Mouse (Mus musculus): ENCODE measurements at regions not wholly inside any gene's neighbourhood (a gene's known extent, or its start where the extent isn't known, plus 50 kb on each side); places are given as distances from the start of the nearest gene placed in this dataset.

GRCm38 (mm10) chr15:36719241-36719640 is 288.3 kb downstream of the Zfp706 start:
- peak in 1 of 2 experiments; percentile 32 for DNase-seq (ENCODE audit: inconsistent age in 2 of 2, low spot score in 1 of 2)

GRCm38 (mm10) chr15:36717835-36718234 is 289.7 kb downstream of the Zfp706 start:
- DNase-seq (ENCODE audit: inconsistent age in 2 of 2, low spot score in 1 of 2): no peak

GRCm38 (mm10) chr15:36716686-36717038 is 290.9 kb downstream of the Zfp706 start:
- no peak for DNase-seq (ENCODE audit: inconsistent age in 2 of 2, low spot score in 1 of 2)

- DNase-seq (ENCODE audit: inconsistent age in 2 of 2, low spot score in 1 of 2): peak; percentile 88 to 96
These were observed 291.6 kb downstream of the Zfp706 start for GRCm38 (mm10) chr15:36715745-36716685.

DNA sequence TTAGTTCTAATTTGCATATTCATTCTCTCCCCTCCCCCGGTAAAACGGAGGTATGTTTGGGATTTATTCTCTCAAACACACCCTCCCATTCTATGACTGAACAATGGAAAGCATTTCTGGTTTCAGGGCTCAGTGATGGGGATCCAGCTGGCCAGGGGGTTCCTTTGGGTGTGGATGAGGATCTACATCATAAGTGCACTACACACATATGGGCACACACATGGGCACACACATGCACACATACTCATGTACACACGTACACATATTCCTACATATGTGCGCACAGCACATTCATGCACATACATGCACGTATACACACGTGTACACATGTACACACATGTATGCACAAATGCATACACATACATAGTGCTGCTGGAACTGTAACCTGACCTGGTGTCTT is 292.4 kb downstream of the Zfp706 start:
- DNase-seq (ENCODE audit: inconsistent age in 2 of 2, low spot score in 1 of 2): peak in 1 of 2 experiments; percentile 34

DNA sequence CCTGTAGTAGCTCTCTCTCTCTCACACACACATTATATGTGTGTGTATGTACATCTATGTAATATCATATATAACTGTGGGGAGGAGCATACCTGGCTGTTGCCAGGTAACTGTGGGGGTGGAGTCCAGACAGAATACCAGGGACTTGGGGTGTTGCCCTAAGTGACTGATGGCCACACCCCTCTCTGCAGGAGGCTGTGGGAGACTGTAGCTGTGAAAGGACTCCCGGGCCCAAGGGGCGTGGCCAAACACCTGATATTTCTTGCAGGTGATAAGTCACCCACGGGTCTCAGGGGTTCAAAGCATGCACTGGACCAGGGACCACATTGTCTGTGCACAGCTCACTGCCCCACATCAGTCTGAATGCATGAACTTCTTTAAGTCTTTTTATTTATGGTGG is 297.8 kb downstream of the Zfp706 start:
- no peak for DNase-seq (ENCODE audit: inconsistent age in 2 of 2, low spot score in 1 of 2)

DNA sequence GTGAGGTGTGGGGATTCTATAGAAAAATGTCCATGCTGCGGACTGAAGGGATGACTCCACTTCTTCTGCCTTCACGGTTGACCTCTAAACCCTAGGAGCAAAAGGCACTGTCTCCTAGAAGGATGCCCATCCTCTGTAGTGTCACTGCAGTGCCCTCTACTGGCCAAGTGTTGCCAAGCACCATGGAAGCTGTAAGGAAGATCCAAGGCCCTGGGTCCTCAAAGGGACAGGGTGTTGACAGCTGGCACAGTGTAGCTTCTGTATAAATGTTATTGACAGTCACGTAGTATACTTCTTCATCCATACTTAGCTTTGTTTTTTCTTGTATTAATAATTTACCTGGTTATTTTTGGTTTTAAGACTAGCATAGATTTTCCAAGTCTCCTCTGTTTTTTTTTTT is 299.1 kb downstream of the Zfp706 start:
- peak; percentile 75 to 93 for DNase-seq (ENCODE audit: inconsistent age in 2 of 2, low spot score in 1 of 2)

DNA sequence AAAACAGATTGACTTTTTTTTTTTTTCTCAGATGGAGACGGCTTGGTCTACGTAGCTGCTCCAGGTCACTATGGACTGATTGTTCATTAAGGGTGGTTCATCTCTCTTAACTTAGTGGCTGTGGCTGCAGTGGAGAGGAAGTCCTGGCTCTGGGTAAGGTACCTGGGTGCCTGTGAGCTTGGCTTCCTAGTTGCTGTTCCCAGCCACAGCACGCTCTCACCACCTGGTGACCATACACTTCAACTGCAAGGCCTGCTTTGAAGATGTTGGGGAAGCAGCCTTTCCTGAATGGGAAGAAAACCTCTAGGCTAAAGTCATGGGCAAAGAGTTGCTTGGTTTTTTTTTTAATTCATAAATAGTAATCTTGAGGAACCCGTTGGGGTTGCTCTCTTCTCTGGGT is 301.6 kb downstream of the Zfp706 start:
- DNase-seq (ENCODE audit: inconsistent age in 2 of 2, low spot score in 1 of 2): peak; percentile 71 to 87

GRCm38 (mm10) chr15:36705391-36705790 is 302.2 kb downstream of the Zfp706 start:
- no peak for DNase-seq (ENCODE audit: inconsistent age in 2 of 2, low spot score in 1 of 2)

DNA sequence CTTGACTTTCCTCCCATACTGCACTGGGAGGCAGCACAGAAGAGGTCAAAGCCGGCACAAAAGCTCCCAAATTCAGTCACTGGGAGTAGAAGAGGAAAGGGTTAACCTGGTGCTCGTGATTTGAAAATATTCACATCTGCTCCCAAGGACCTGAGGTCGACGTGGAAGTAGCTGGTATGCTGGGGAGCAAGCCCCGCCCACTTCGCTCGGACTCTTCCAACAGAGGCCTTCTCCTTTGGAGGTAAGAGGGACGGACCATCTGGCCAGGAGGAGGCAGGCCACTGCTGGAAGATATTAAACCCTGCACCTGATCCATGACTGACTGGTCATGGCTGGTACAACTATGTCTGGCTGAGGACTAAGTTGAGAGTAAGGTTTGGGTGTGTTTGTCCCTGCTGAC is 305.7 kb downstream of the Zfp706 start:
- DNase-seq (ENCODE audit: inconsistent age in 2 of 2, low spot score in 1 of 2): no peak

GRCm38 (mm10) chr15:36700196-36700595 is 307.4 kb downstream of the Zfp706 start:
- no peak for DNase-seq (ENCODE audit: inconsistent age in 2 of 2, low spot score in 1 of 2)

GRCm38 (mm10) chr15:36695199-36696129 is 312.1 kb downstream of the Zfp706 start:
- peak; percentile 46 to 78 for DNase-seq (ENCODE audit: inconsistent age in 2 of 2, low spot score in 1 of 2)

- DNase-seq (ENCODE audit: inconsistent age in 2 of 2, low spot score in 1 of 2): no peak
These were observed 316.4 kb downstream of the Zfp706 start for GRCm38 (mm10) chr15:36691002-36691652.

DNA sequence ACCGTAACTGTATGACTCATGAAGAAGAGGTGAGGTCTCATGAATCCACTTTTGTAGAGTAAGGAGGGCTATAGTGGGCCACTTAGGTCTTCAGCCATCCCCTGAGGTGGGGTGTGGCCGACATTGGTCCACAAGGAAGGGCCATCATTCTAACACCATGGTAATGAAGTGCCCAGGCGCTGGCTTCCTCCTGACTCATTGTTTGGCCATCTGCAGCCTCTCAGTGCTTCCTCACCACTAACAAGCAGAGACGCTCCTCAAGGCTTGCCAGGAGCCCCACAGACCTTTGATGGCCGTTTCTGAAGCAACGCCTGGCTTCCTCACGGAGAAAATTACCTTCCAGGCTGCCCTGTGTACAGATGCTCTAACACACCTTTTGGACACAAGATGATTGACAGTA is 317.7 kb downstream of the Zfp706 start:
- DNase-seq (ENCODE audit: inconsistent age in 2 of 2, low spot score in 1 of 2): no peak

DNA sequence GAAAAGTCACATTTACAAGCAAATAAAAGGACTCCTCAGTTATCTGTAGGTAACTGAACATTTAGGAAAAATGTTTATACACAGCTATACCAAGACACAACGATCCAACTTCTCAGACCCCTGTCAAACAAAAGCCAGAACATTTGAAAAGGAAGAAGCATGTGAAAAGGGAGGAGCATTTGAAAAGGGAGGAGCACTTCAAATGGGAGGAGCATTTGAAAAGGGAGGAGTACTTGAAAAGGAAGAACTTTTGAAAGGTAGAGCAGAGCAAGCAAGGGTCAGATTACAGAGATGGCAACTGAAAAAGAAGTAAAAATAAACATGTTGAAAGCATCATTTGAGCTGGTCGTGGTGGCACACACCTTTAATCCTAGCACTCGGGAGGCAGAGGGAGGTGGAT is 318.3 kb downstream of the Zfp706 start:
- no peak for DNase-seq (ENCODE audit: inconsistent age in 2 of 2, low spot score in 1 of 2)

DNA sequence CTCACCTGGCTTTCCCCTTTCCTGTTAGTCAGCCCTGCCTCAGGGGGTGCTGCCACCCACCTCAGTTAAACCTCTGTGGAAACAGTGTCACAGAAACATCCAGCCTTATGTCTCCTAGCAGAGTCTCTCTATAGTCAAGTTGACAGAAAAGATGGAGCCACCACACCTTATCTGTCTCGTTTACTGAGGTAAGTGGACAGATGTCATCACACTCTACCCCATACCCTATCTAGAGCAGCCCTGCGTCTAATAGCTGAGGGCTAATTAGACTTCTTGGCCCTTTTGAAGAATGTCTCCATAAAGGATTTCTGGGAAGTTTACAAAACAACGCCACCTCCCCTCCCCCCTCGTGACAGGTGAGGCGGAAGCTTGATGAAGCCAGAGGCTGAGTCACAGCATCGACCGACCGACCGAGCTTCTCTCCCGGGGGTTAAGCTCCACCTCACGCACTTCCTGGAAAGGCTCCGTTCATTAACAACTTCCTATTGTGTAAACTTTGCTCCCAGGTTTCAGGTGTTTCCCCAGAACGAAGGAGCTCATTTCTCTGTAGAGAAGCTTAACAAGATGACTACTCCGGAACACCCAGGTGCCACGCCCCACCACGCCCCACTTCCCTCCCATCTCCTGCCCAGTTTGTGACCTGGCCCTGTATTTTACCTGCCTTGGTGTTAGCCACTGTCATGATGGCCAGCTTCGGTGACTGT is 319.4 kb downstream of the Zfp706 start:
- no peak for DNase-seq (ENCODE audit: inconsistent age in 2 of 2, low spot score in 1 of 2)

DNA sequence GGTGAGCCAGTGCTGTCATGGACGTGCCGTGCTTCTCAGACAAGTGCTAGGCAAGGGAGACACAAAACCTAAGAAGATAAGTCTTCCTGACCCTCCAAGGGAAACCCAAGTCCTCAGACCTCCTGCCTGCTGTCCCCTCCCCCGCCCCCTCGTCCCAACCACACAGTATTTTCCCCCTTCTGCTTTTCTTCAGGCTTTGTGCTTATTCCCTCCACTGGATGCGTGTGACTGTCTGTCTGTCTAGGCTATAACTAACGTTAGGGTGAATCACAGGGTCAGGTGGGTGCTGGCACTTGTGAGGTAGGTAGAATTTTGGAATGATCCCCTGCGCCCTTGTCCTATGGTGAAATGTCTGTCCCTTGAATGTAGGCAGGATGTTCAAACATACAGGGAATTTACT is 322.9 kb downstream of the Zfp706 start:
- DNase-seq (ENCODE audit: inconsistent age in 2 of 2, low spot score in 1 of 2): no peak

GRCm38 (mm10) chr15:36682832-36683231 is 324.7 kb downstream of the Zfp706 start:
- DNase-seq (ENCODE audit: inconsistent age in 2 of 2, low spot score in 1 of 2): no peak

DNA sequence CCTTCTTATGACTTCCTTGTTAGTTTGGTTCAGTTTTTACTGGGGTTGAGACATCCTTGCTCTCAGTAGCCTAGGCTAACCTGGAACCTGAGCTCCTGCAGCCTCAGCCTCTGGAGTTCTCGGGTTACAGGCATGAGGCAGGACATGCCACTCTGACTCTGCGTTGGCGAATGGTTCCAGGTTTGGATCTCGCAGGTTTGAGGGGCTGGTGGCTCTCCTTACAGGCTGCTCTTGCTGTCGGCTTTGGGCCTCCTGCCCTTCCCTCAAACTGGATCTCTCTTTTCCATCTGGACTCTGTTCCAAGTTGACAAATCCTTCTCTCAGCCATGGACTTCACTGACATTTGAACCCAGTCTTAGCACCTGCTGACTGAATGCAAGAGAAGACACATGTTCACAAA is 325.4 kb downstream of the Zfp706 start:
- no peak for DNase-seq (ENCODE audit: inconsistent age in 2 of 2, low spot score in 1 of 2)

- no peak for DNase-seq (ENCODE audit: inconsistent age in 2 of 2, low spot score in 1 of 2)
These were observed 327.0 kb downstream of the Zfp706 start for GRCm38 (mm10) chr15:36680361-36681140.
